Mouse (Mus musculus) ES-E14 (cell line): ENCODE measurements around the gene Eral1. TPM values are rescaled to one million over a fixed set of nuclear protein-coding genes. Genes with fewer than 3 reads are reported as not detected.
A peak's percentile ranks its signal among the peaks of the same experiment; 100 is the strongest.

Experiments used
- DNase-seq: peaks from one replicate; pipeline ENCODE4 v3.0.0-alpha.2; 2013; ENCODE audit warnings: low read depth, low spot score
- H3K27ac ChIP-seq: 2 replicates; pipeline ENCODE4 v1.5.1; 2012; ENCODE audit warnings: low read depth, mild to moderate bottlenecking, low read length, moderate library complexity, mixed read lengths; ENCODE audit not compliant: poor library complexity, insufficient read depth, severe bottlenecking
- H3K36me3 ChIP-seq: 2 replicates; pipeline ENCODE4 v1.6.1; 2012; ENCODE audit warnings: mild to moderate bottlenecking, low read length, moderate library complexity, mixed read lengths; ENCODE audit not compliant: control insufficient read depth, poor library complexity, insufficient read depth, severe bottlenecking
- H3K4me1 ChIP-seq, 2 experiments: fragments of 150-350 bp in 1 of 2; sonication (generic) in 1 of 2; 2 replicates each; pipeline ENCODE4 v1.6.1; 2012; ENCODE audit warnings: low read length in 2 of 2, mild to moderate bottlenecking in 1 of 2, mixed read lengths in 1 of 2; ENCODE audit not compliant: control insufficient read depth in 2 of 2, insufficient read depth in 2 of 2, poor library complexity in 1 of 2
- H3K4me3 ChIP-seq, 2 experiments: fragments of 150-350 bp in 1 of 2; sonication (generic) in 1 of 2; 2 replicates each; pipeline ENCODE4 v1.5.1; 2012; ENCODE audit warnings: low read length in 2 of 2, low read depth in 1 of 2, mild to moderate bottlenecking in 1 of 2, mixed read lengths in 1 of 2; ENCODE audit not compliant: insufficient read depth in 1 of 2, poor library complexity in 1 of 2, severe bottlenecking in 1 of 2
- H3K9ac ChIP-seq: 2 replicates; pipeline ENCODE4 v1.6.1; 2012; ENCODE audit warnings: low read depth, mild to moderate bottlenecking, low read length, mixed read lengths; ENCODE audit not compliant: poor library complexity, insufficient read depth, severe bottlenecking
- H3K9me3 ChIP-seq: fragments of 150-350 bp; sonication (generic); 2 replicates; pipeline ENCODE4 v1.6.1; 2012; ENCODE audit warnings: low read depth, mild to moderate bottlenecking, low read length; ENCODE audit not compliant: control insufficient read depth, insufficient read depth
- CHD2 ChIP-seq: IDR thresholded peaks from 2 replicates; pipeline ENCODE4 v1.6.1; 2014; ENCODE audit warnings: mild to moderate bottlenecking, low read depth, low read length, inconsistent platforms
- HCFC1 ChIP-seq: IDR thresholded peaks from 2 replicates; pipeline ENCODE4 v1.6.1; 2012; ENCODE audit warnings: low read length, inconsistent platforms, borderline replicate concordance; ENCODE audit not compliant: insufficient read depth
- MAFK ChIP-seq: IDR thresholded peaks from 2 replicates; pipeline ENCODE4 v1.6.1; 2014; ENCODE audit warnings: mild to moderate bottlenecking, low read depth, low read length, inconsistent platforms; ENCODE audit not compliant: insufficient read depth
- ZC3H11A ChIP-seq: IDR thresholded peaks from 2 replicates; pipeline ENCODE4 v1.6.1; 2012; ENCODE audit warnings: low read depth, mild to moderate bottlenecking, inconsistent platforms, low read length, borderline replicate concordance
- ZNF384 ChIP-seq: IDR thresholded peaks from 2 replicates; pipeline ENCODE4 v1.6.1; 2012; ENCODE audit warnings: low read depth, low read length, inconsistent platforms
- in situ Hi-C, 2 experiments: fragments of 600-800 bp; cut with MboI; formaldehyde crosslinking; loops; one replicate each; pipeline ENCODE4 v1.15.1; 2025; ENCODE audit warnings: low sequenced_read_pairs in 2 of 2, inconsistent platforms in 1 of 2; ENCODE audit not compliant: unreplicated experiment in 2 of 2
- total RNA-seq: library from RNA; depleted of rRNA; stranded (reverse); fragments of 300-350 nt; gene quantifications from 2 replicates; pipeline ENCODE4 v1.2.3, GENCODE M21; 2012

Gene Eral1
- total RNA-seq, 1 experiment, result 29.6 TPM

- Histone ChIP-seq H3K4me3 (no peak overlapping the region), H3K9me3 (no peaks in the 10 kb centered on the region), H3K9ac (no peak overlapping the region), H3K27ac (no peak overlapping the region), H3K4me1 (peaks cover 0 to 7% of the 10 kb centered on the region in 2 experiments; a peak in 1 of 4 replicates), H3K36me3 (peaks cover 17% of the 10 kb centered on the region)
- in situ Hi-C loops, result no loop called here
- no peak for TF ChIP-seq ZC3H11A
- no peak for DNase-seq
Measured at GRCm38 (mm10) chr11:78073577-78074276, 6.5 kb downstream of the Eral1 start.

- H3K27ac ChIP-seq, result no peak overlapping the region
- H3K4me1 ChIP-seq, result peaks cover 0 to 7% of the 10 kb centered on the region in 2 experiments; a peak in 1 of 4 replicates
- TF ChIP-seq ZNF384 (no peak), HCFC1 (no peak), ZC3H11A (no peak), MAFK (no peak), CHD2 (no peak)
- H3K36me3 ChIP-seq, result peaks cover 17% of the 10 kb centered on the region
- H3K9ac ChIP-seq, result no peak overlapping the region
- H3K4me3 ChIP-seq, result no peak overlapping the region
- in situ Hi-C loops, result no loop called here
- DNase-seq, result peak; percentile 59
- H3K9me3 ChIP-seq, result no peaks in the 10 kb centered on the region
Measured at GRCm38 (mm10) chr11:78072425-78073130, 7.6 kb downstream of the Eral1 start.

- H3K36me3 ChIP-seq, result peaks cover 17% of the 10 kb centered on the region
- no peak overlapping the region for H3K9ac ChIP-seq
- no peak for DNase-seq
- peaks cover 0 to 7% of the 10 kb centered on the region in 2 experiments; a peak in 1 of 4 replicates for H3K4me1 ChIP-seq
- in situ Hi-C loops, result no loop called here
- H3K4me3 ChIP-seq, result no peak overlapping the region
- TF ChIP-seq ZNF384, result no peak
- TF ChIP-seq MAFK, result no peak
- no peak for TF ChIP-seq ZC3H11A
- no peak for TF ChIP-seq HCFC1
- no peaks in the 10 kb centered on the region for H3K9me3 ChIP-seq
- no peak overlapping the region for H3K27ac ChIP-seq
Measured at GRCm38 (mm10) chr11:78071938-78072337, 8.2 kb downstream of the Eral1 start.

GRCm38 (mm10) chr11:78069646-78070045, 10.5 kb downstream of the Eral1 start:
- DNase-seq, result no peak
- Histone ChIP-seq H3K9ac (no peak overlapping the region), H3K27ac (no peak overlapping the region), H3K36me3 (peaks cover 12% of the 10 kb centered on the region), H3K4me1 (peaks cover 0 to 7% of the 10 kb centered on the region in 2 experiments; a peak in 1 of 4 replicates), H3K4me3 (no peak overlapping the region), H3K9me3 (no peaks in the 10 kb centered on the region)
- in situ Hi-C loops, result no loop called here
- TF ChIP-seq ZC3H11A (no peak), MAFK (no peak), HCFC1 (no peak), ZNF384 (no peak), CHD2 (no peak)
